Mouse (Mus musculus): ENCODE measurements around the gene Fes. TPM values are rescaled to one million over a fixed set of nuclear protein-coding genes. Genes with fewer than 3 reads are reported as not detected.

Gene Fes
- polyA plus RNA-seq, 1 experiment from 2014 or later: 12.0 TPM

DNA sequence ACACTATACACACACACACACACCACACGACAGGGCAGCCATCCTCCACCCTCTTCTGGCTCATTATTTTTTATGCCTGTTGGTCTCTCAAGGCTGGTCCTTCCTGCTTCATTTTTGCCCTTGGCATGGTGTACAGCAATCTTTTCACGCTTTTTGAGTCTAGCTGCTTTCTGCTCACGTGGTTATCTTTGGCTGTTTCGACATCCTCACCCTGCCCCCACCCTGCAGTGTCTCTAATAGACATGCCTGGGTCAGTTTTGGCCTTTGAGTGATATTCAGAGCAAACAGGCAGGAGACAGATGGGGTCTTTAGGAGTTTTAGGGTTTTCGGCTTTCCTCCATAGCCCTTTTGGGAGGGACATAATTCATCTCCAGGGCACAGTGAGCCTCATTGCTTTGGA lies 40.9 kb downstream of the Fes start:
- no peak overlapping the region for H3K4me3 ChIP-seq (ENCODE audit: low read depth, low read length)
- H3K4me2 ChIP-seq: no peak overlapping the region
- peaks cover 8% of the 10 kb centered on the region; the same call in 1 of the 2 replicates for H3K4me1 ChIP-seq (ENCODE audit: insufficient read depth)
- peaks cover 18% of the 10 kb centered on the region for H3K36me3 ChIP-seq (ENCODE audit: insufficient read depth)
- 71% methylated on average over 5 of the region's 5 CpGs for WGBS
- ATAC-seq (ENCODE audit: insufficient read depth) (no peak), DNase-seq (no peak)
- no peak for TF ChIP-seq CTCF (IDR thresholded peaks at IDR 0.05; ENCODE audit: low read depth)
- no peak overlapping the region for H3K27ac ChIP-seq (ENCODE audit: low read depth)
- H3K9ac ChIP-seq: no peak overlapping the region
- H3K9me3 ChIP-seq (ENCODE audit: low read depth, low read length): no peaks in the 10 kb centered on the region
- H3K27me3 ChIP-seq (ENCODE audit: insufficient read depth, low read length): no peaks in the 10 kb centered on the region

GRCm38 (mm10) chr7:80346173-80346572 lies 41.6 kb downstream of the Fes start:
- no peak for TF ChIP-seq CTCF (IDR thresholded peaks at IDR 0.05; ENCODE audit: low read depth)
- Histone ChIP-seq H3K9ac (no peak overlapping the region), H3K36me3 (ENCODE audit: insufficient read depth) (peaks cover 12% of the 10 kb centered on the region), H3K4me2 (no peak overlapping the region), H3K9me3 (ENCODE audit: low read depth, low read length) (no peaks in the 10 kb centered on the region), H3K27me3 (ENCODE audit: insufficient read depth, low read length) (no peaks in the 10 kb centered on the region), H3K4me3 (ENCODE audit: low read depth, low read length) (no peak overlapping the region), H3K4me1 (ENCODE audit: insufficient read depth) (peaks cover 8% of the 10 kb centered on the region; the same call in 1 of the 2 replicates), H3K27ac (ENCODE audit: low read depth) (no peak overlapping the region)
- 89% methylated on average over 9 of the region's 9 CpGs for WGBS
- ATAC-seq (ENCODE audit: insufficient read depth): no peak
- DNase-seq: no peak

- Histone ChIP-seq H3K27ac (ENCODE audit: low read depth) (no peak overlapping the region), H3K4me1 (ENCODE audit: insufficient read depth) (peaks cover 17% of the 10 kb centered on the region; the same call in 1 of the 2 replicates), H3K36me3 (ENCODE audit: insufficient read depth) (0 out of 2 replicates have a peak, but pooled peaks cover 2% of the 10 kb centered on the region), H3K4me3 (ENCODE audit: low read depth, low read length) (peak overlapping the region; percentile 52), H3K9me3 (ENCODE audit: low read depth, low read length) (no peaks in the 10 kb centered on the region), H3K4me2 (peak overlapping the region; percentile 89), H3K27me3 (ENCODE audit: insufficient read depth, low read length) (no peaks in the 10 kb centered on the region), H3K9ac (peak overlapping the region; percentile 77)
- ATAC-seq (ENCODE audit: insufficient read depth): no peak
- no peak for DNase-seq
- WGBS: 22% methylated on average over 19 of the region's 19 CpGs
- no peak for TF ChIP-seq CTCF (IDR thresholded peaks at IDR 0.05; ENCODE audit: low read depth)
Measured at GRCm38 (mm10) chr7:80343270-80344018, 44.3 kb downstream of the Fes start.

DNA sequence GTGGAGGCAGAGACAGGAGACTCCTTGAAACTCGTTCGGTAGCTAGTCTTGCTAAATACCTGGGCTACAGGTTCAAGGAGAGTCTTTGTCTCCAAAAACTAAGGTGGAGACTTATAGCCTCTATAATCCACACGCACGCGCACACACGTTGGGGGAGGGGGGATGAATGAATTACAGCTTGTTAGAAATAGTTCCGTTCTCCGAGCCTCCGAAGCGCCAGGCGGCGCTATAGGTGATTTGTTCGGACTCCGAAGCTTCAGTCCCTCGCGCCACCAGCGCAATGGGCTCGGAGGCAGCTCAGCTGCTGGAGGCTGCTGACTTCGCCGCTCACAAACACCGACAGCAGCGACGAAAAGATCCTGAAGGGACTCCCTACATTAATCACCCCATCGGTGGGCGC lies 44.9 kb downstream of the Fes start, which contains the start of gene Hddc3:
Gene Hddc3 (plus strand): TSS at position 247 of the 400 bp plus-strand sequence.
- ATAC-seq (ENCODE audit: insufficient read depth) (peak; percentile 18; the same call in 1 of the 2 replicates), DNase-seq (peak; percentile 99)
- Histone ChIP-seq H3K36me3 (ENCODE audit: insufficient read depth) (0 out of 2 replicates have a peak, but pooled peaks cover 3% of the 10 kb centered on the region), H3K4me2 (peak within 1 kb of the TSS; percentile 89), H3K9me3 (ENCODE audit: low read depth, low read length) (no peaks in the 10 kb centered on the region), H3K4me1 (ENCODE audit: insufficient read depth) (peaks cover 17% of the 10 kb centered on the region; the same call in 1 of the 2 replicates), H3K27ac (ENCODE audit: low read depth) (no peak within 1 kb of the TSS), H3K27me3 (ENCODE audit: insufficient read depth, low read length) (no peaks in the 10 kb centered on the region), H3K9ac (peak within 1 kb of the TSS; percentile 77), H3K4me3 (ENCODE audit: low read depth, low read length) (peak within 1 kb of the TSS; percentile 52)
- WGBS: 1% methylated on average over 25 of the region's 25 CpGs
- peak; percentile 82 for TF ChIP-seq CTCF (IDR thresholded peaks at IDR 0.05; ENCODE audit: low read depth)

DNA sequence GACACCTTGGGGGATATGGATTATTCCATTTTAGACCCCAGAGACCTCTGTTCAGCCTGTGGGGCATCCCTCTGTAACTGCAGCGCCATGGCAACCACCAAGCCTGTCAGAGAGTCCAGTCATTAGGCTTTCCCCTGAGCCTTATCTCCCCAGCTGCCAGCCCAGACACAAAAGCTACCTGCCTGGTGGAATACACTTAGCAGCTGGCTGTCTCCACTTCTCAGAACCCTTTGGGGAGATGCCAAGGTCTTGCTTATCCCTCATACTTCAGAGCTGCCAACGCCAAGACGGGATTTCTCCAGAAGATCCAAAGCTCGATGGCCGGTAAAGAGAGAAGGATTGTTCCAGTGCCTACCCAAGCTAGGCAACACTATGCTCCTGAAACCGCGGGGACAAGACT lies 46.0 kb downstream of the Fes start:
- Histone ChIP-seq H3K4me2 (no peak overlapping the region), H3K36me3 (ENCODE audit: insufficient read depth) (peaks cover 10% of the 10 kb centered on the region; the same call in 1 of the 2 replicates), H3K4me1 (ENCODE audit: insufficient read depth) (peaks cover 15% of the 10 kb centered on the region; the same call in 1 of the 2 replicates), H3K9me3 (ENCODE audit: low read depth, low read length) (no peaks in the 10 kb centered on the region), H3K4me3 (ENCODE audit: low read depth, low read length) (no peak overlapping the region), H3K27me3 (ENCODE audit: insufficient read depth, low read length) (no peaks in the 10 kb centered on the region), H3K9ac (no peak overlapping the region), H3K27ac (ENCODE audit: low read depth) (no peak overlapping the region)
- ATAC-seq (ENCODE audit: insufficient read depth) (no peak), DNase-seq (no peak)
- 71% methylated on average over 7 of the region's 7 CpGs for WGBS
- TF ChIP-seq CTCF (IDR thresholded peaks at IDR 0.05; ENCODE audit: low read depth): no peak

GRCm38 (mm10) chr7:80340793-80341192 lies 47.0 kb downstream of the Fes start, which contains the start of gene Unc45a:
TSS of gene Unc45a (minus strand) at chr7:80341005.
- Histone ChIP-seq H3K9ac (peak within 1 kb of the TSS; percentile 66), H3K27me3 (ENCODE audit: insufficient read depth, low read length) (no peaks in the 10 kb centered on the region), H3K36me3 (ENCODE audit: insufficient read depth) (peaks cover 20% of the 10 kb centered on the region), H3K27ac (ENCODE audit: low read depth) (peak within 1 kb of the TSS; percentile 92), H3K4me3 (ENCODE audit: low read depth, low read length) (peak within 1 kb of the TSS; percentile 62), H3K9me3 (ENCODE audit: low read depth, low read length) (no peaks in the 10 kb centered on the region), H3K4me1 (ENCODE audit: insufficient read depth) (0 out of 2 replicates have a peak, but pooled peaks cover 13% of the 10 kb centered on the region), H3K4me2 (peak within 1 kb of the TSS; percentile 86)
- peak; percentile 79 for TF ChIP-seq CTCF (IDR thresholded peaks at IDR 0.05; ENCODE audit: low read depth)
- peak; percentile 87 for DNase-seq
- peak; percentile 60 for ATAC-seq (ENCODE audit: insufficient read depth)
- 2% methylated on average over 11 of the region's 11 CpGs for WGBS
